Mouse (Mus musculus): Measurements from ENCODE around the gene Zfp609. TPM values are rescaled to one million over a fixed set of nuclear protein-coding genes. Genes with fewer than 3 reads are reported as not detected.

Zfp609 gene
- polyA plus RNA-seq (2015; fragmentation: Nextera tagmentation; extraction: Ambion mirVana) = 2.4 and 2.7 TPM in 2 replicates

DNA sequence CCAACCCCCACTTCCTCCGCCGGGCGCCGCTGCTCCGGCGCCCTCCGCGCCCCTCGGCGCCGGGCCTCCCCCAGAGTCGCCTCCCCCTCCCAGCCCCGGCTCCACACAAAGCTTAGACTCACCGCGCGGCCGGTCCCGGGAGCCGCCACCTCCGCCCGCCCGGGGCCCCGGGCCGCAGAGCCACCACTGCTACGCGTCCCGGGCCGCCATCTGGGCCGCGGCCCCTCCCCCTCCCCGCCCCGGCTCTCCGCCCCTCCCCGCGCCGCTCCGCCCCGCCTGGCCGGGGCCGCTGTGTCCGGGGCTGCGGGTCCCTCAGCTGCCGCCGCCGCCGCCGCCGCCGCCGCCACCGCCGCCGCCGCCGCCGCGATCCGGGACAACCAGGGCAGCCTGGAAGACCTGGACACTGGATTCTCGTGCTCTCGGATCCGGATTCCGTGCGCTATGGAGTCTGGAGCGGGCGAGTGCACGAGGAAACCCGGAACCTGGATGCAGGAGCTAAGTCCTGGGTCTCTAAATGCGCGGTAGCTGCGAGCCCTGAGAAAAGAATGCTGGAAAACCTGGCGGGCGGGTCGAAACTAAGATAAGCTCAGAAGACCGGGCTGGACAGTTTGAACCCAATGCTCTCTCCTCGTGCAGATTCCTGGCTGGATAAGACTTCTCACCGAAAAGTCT lies at the start of gene Zfp609:
Gene Zfp609 (minus strand): TSS at position 221 of the 672 bp plus-strand sequence.

DNA sequence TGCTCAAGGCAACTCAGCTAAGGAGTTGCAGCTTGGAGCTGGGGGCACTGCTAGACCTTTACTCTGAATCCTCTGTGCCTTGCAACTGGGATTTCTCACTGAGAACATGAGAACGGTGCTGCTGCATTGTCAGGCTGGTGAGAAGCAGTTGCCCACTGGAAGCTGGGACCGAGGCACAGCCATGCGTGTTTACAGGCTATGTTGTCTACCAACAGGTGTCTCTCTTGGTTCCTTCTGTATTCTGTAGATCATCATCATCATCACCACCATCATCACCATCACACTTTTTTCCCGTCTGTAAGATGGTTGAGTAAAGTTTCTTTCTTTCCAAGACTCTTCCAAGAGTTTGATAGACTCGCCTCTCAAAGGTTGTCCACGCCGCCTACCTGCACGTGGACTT lies 159.7 kb downstream of the Zfp609 start, which contains the start of gene Oaz2:
Gene Oaz2 (plus strand): TSS at position 301 of the 400 bp plus-strand sequence.

Other genes starting within 250 kb of the Zfp609 start
- 29.4 and 30.1 TPM in 2 replicates for gene Plekho2, start 247.5 kb downstream of the Zfp609 start, polyA plus RNA-seq (2015; fragmentation: Nextera tagmentation; extraction: Ambion mirVana)
- gene Pif1, start 240.4 kb downstream of the Zfp609 start, polyA plus RNA-seq (2015; fragmentation: Nextera tagmentation; extraction: Ambion mirVana) = 9.3 and 11.3 TPM in 2 replicates
- 5.5 and 7.6 TPM in 2 replicates for gene Rbpms2, start 197.9 kb downstream of the Zfp609 start, polyA plus RNA-seq (2015; fragmentation: Nextera tagmentation; extraction: Ambion mirVana)
- 102 and 124 TPM in 2 replicates for gene Oaz2, start 159.6 kb downstream of the Zfp609 start, polyA plus RNA-seq (2015; fragmentation: Nextera tagmentation; extraction: Ambion mirVana)
- gene Pclaf, start 62.7 kb upstream of the Zfp609 start, polyA plus RNA-seq (2015; fragmentation: Nextera tagmentation; extraction: Ambion mirVana) = 178 and 205 TPM in 2 replicates
- 12.5 and 13.9 TPM in 2 replicates for gene Trip4, start 81.2 kb upstream of the Zfp609 start, polyA plus RNA-seq (2015; fragmentation: Nextera tagmentation; extraction: Ambion mirVana)
- gene Csnk1g1, start 81.4 kb upstream of the Zfp609 start, polyA plus RNA-seq (2015; fragmentation: Nextera tagmentation; extraction: Ambion mirVana) = 7.4 and 9.8 TPM in 2 replicates
- 299 and 306 TPM in 2 replicates for gene Ppib, start 232.7 kb upstream of the Zfp609 start, polyA plus RNA-seq (2015; fragmentation: Nextera tagmentation; extraction: Ambion mirVana)
- 28.3 and 31.8 TPM in 2 replicates for gene Snx22, start 242.2 kb upstream of the Zfp609 start, polyA plus RNA-seq (2015; fragmentation: Nextera tagmentation; extraction: Ambion mirVana)